Mouse (Mus musculus): ENCODE measurements around the gene Arhgef10l.
A peak's percentile ranks its signal among the peaks of the same experiment; 100 is the strongest.

Arhgef10l gene

GRCm38 (mm10) chr4:140665760-140666159, at the start of gene Arhgef10l:
TSS of gene Arhgef10l (minus strand) at chr4:140666012.
- DNase-seq (ENCODE audit: low spot score), result no peak

GRCm38 (mm10) chr4:140714586-140714985, 48.8 kb upstream of the Arhgef10l start:
- no peak for DNase-seq (ENCODE audit: low spot score)

- DNase-seq (ENCODE audit: low spot score), result peak; percentile 75
Measured at GRCm38 (mm10) chr4:140713480-140714365, 47.9 kb upstream of the Arhgef10l start.

GRCm38 (mm10) chr4:140711360-140711759, 45.5 kb upstream of the Arhgef10l start:
- DNase-seq (ENCODE audit: low spot score), result no peak

- no peak for DNase-seq (ENCODE audit: low spot score)
Measured at GRCm38 (mm10) chr4:140710781-140711180, 45.0 kb upstream of the Arhgef10l start.

- DNase-seq (ENCODE audit: low spot score), result no peak
Measured at GRCm38 (mm10) chr4:140709617-140710016, 43.8 kb upstream of the Arhgef10l start.

GRCm38 (mm10) chr4:140709111-140709510, 43.3 kb upstream of the Arhgef10l start:
- DNase-seq (ENCODE audit: low spot score), result no peak

- DNase-seq (ENCODE audit: low spot score), result no peak
Measured at GRCm38 (mm10) chr4:140708297-140708927, 42.6 kb upstream of the Arhgef10l start.

GRCm38 (mm10) chr4:140707615-140708014, 41.8 kb upstream of the Arhgef10l start:
- no peak for DNase-seq (ENCODE audit: low spot score)

GRCm38 (mm10) chr4:140704166-140704565, 38.4 kb upstream of the Arhgef10l start:
- no peak for DNase-seq (ENCODE audit: low spot score)

GRCm38 (mm10) chr4:140703636-140704035, 37.8 kb upstream of the Arhgef10l start:
- no peak for DNase-seq (ENCODE audit: low spot score)

GRCm38 (mm10) chr4:140702611-140703327, 37.0 kb upstream of the Arhgef10l start:
- peak; percentile 78 for DNase-seq (ENCODE audit: low spot score)

- peak; percentile 41 for DNase-seq (ENCODE audit: low spot score)
Measured at GRCm38 (mm10) chr4:140701716-140702561, 36.1 kb upstream of the Arhgef10l start.

- peak; percentile 84 for DNase-seq (ENCODE audit: low spot score)
Measured at GRCm38 (mm10) chr4:140701049-140701715, 35.4 kb upstream of the Arhgef10l start.

- no peak for DNase-seq (ENCODE audit: low spot score)
Measured at GRCm38 (mm10) chr4:140700269-140701018, 34.6 kb upstream of the Arhgef10l start, which contains the start of gene Rcc2. TSS of gene Rcc2 (plus strand) at chr4:140700541.

- peak; percentile 49 for DNase-seq (ENCODE audit: low spot score)
Measured at GRCm38 (mm10) chr4:140699441-140700127, 33.8 kb upstream of the Arhgef10l start.

GRCm38 (mm10) chr4:140695675-140696585, 30.1 kb upstream of the Arhgef10l start:
- no peak for DNase-seq (ENCODE audit: low spot score)

GRCm38 (mm10) chr4:140695146-140695545, 29.3 kb upstream of the Arhgef10l start:
- no peak for DNase-seq (ENCODE audit: low spot score)

Data from yolk sac, embryonic 10.5 days (tissue).